Mouse (Mus musculus) hindbrain, embryonic 15.5 days (tissue): ENCODE results near the gene Sars2. TPM values are rescaled to one million over a fixed set of nuclear protein-coding genes. Genes with fewer than 3 reads are reported as not detected.

Experiments used
- ATAC-seq: fragments of 200-750 bp; cut with Nextera tagmentation; 2 replicates; pipeline ENCODE4 v1.8.0; 2017; ENCODE audit warnings: low read depth, moderate number of reproducible peaks, moderate TSS enrichment; ENCODE audit not compliant: low FRiP score
- H3K27ac ChIP-seq: fragments of 300-500 bp; sonication (generic); replicated peaks from 2 replicates; pipeline ENCODE4 v1.5.1; 2015; ENCODE audit warnings: mild to moderate bottlenecking, inconsistent platforms
- H3K27me3 ChIP-seq: fragments of 300-500 bp; sonication (generic); 2 replicates; pipeline ENCODE4 v1.6.1; 2015; ENCODE audit warnings: control low read depth, inconsistent platforms
- H3K36me3 ChIP-seq: fragments of 300-500 bp; sonication (generic); 2 replicates; pipeline ENCODE4 v1.6.1; 2015; ENCODE audit warnings: control low read depth, inconsistent platforms
- H3K4me1 ChIP-seq: fragments of 300-500 bp; sonication (generic); replicated peaks from 2 replicates; pipeline ENCODE4 v1.6.1; 2015; ENCODE audit warnings: control low read depth, inconsistent platforms
- H3K4me2 ChIP-seq: fragments of 300-500 bp; sonication (generic); 2 replicates; pipeline ENCODE4 v1.6.1; 2015; ENCODE audit warnings: moderate library complexity, mild to moderate bottlenecking, inconsistent platforms
- H3K4me3 ChIP-seq: fragments of 300-500 bp; sonication (generic); 2 replicates; pipeline ENCODE4 v1.5.1; 2015; ENCODE audit warnings: mild to moderate bottlenecking, inconsistent platforms
- H3K9ac ChIP-seq: fragments of 300-500 bp; sonication (generic); 2 replicates; pipeline ENCODE4 v1.6.1; 2015; ENCODE audit warnings: inconsistent platforms
- H3K9me3 ChIP-seq: fragments of 300-500 bp; sonication (generic); 2 replicates; pipeline ENCODE4 v1.6.1; 2016; ENCODE audit warnings: control low read depth, inconsistent platforms
- WGBS: fragments of 180-500 bp; shearing (Covaris S2); methylation state at CpG from one replicate; pipeline ENCODE4 v1.1.7; 2015; 5-methylcytosine and 5-hydroxymethylcytosine counted together
- polyA plus RNA-seq: library from polyadenylated mRNA; unstranded; fragments of >200 nt; fragmentation: Nextera tagmentation; extraction: Ambion mirVana; gene quantifications from 2 replicates; pipeline ENCODE4 v1.2.1, GENCODE M21; 2015

Sars2 gene
- polyA plus RNA-seq, 1 experiment from 2014 or later = 19.5 TPM

DNA sequence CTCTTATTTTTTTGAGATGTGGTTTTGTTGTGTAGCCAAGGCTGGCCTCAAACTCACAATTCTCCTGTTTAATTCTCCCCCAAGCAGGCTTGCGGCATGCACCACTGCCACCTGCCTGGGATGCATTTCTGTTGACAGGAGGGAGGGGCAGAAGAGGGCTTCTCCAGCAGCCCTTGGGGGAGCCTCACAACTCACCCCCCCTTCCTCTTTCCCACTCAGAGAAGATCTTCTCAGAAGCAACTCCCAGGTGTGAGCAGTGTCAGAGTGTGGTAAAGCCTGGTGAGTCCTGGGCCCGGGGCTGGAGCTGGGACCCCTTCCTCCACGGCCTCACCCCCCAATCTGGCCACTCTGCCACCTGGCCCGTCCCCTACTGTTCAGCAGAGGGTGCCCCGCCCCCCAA lies 43.4 kb downstream of the Sars2 start:
- H3K9ac ChIP-seq = no peak overlapping the region
- H3K4me2 ChIP-seq = no peak overlapping the region
- H3K4me1 ChIP-seq = peaks cover 3% of the 10 kb centered on the region; the same call in 1 of the 2 replicates
- no peaks in the 10 kb centered on the region for H3K9me3 ChIP-seq
- H3K27ac ChIP-seq = no peak overlapping the region
- ATAC-seq = no peak
- 81% methylated on average over 5 of the region's 5 CpGs for WGBS
- H3K4me3 ChIP-seq = no peak overlapping the region
- no peaks in the 10 kb centered on the region for H3K27me3 ChIP-seq
- peaks cover 21% of the 10 kb centered on the region; the same call in 1 of the 2 replicates for H3K36me3 ChIP-seq

DNA sequence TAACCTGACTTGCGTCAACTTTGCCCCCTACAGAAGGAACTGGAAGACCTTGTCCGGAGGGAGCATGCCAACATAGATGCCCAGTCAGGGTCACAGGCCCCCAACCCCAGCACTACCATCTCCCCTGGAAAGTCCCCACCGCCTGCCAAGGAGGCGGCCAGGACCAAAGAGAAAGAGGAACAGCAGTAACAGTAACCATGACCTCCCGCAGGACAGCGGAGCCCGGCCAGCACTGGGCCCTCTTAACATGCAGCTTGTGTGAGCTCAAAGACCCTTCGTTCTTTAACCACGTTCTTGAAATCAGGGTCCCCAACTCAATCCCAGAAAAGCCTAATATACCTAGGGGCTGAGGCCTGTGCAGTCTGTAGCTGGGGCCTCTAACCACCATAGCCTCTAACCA lies 46.1 kb downstream of the Sars2 start:
- no peaks in the 10 kb centered on the region for H3K9me3 ChIP-seq
- no peak overlapping the region for H3K27ac ChIP-seq
- H3K27me3 ChIP-seq = no peaks in the 10 kb centered on the region
- no peak overlapping the region for H3K4me2 ChIP-seq
- no peak for ATAC-seq
- 97% methylated on average over 9 of the region's 9 CpGs for WGBS
- no peak overlapping the region for H3K9ac ChIP-seq
- H3K36me3 ChIP-seq = peaks cover 21% of the 10 kb centered on the region; the same call in 1 of the 2 replicates
- H3K4me3 ChIP-seq = no peak overlapping the region
- no peaks in the 10 kb centered on the region for H3K4me1 ChIP-seq

DNA sequence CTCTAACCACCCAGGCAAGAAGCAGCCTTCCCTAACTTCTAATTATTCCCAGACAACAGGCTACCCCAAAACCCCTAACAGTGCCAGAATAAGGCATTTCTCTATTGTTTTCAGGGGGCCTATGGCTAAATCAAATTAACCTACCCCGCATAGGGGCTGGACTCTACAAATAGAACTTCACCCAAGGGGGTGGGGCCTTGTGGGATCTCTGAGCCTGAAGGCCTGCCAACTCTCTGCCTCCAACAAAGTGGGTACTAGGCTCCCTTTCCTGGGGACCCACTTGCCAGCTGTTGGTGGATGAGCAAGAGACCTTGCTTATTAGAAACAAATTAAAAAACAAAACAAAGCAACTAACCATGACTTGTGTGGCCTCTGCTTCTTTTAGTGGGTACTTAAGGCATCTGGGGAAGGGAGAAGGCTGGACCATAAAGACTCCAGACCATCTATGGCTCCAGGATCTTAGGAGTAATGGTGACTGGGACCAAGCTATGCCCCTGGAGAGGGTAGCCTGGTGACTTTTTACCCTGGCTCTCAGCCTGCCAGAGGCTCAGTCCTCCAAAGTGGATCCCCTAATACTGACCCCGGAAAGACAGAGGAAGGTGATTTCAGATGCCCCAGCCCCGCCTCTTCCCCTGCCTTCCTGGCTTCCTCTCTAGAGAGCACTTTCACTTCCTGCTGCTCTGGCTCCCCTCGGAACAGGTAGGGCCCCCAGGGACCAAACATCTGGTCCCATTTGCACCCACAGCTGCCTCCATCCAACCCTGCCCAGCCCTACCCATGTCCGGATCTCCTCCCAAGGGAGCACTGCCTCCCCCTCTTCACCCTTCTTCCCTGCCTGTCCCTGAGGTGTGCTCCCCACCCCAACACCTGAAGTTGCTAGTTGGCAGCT lies 46.8 kb downstream of the Sars2 start, which contains the start of gene Rinl:
TSS of gene Rinl (plus strand) at position 663 of the 889 bp plus-strand sequence.
- peaks cover 20% of the 10 kb centered on the region; the same call in 1 of the 2 replicates for H3K36me3 ChIP-seq
- H3K4me2 ChIP-seq = no peak within 1 kb of the TSS
- no peak within 1 kb of the TSS for H3K27ac ChIP-seq
- 73% methylated on average over 4 of the region's 5 CpGs for WGBS
- no peak within 1 kb of the TSS for H3K9ac ChIP-seq
- no peaks in the 10 kb centered on the region for H3K27me3 ChIP-seq
- no peak within 1 kb of the TSS for H3K4me3 ChIP-seq
- ATAC-seq = no peak
- no peaks in the 10 kb centered on the region for H3K4me1 ChIP-seq
- no peaks in the 10 kb centered on the region for H3K9me3 ChIP-seq

DNA sequence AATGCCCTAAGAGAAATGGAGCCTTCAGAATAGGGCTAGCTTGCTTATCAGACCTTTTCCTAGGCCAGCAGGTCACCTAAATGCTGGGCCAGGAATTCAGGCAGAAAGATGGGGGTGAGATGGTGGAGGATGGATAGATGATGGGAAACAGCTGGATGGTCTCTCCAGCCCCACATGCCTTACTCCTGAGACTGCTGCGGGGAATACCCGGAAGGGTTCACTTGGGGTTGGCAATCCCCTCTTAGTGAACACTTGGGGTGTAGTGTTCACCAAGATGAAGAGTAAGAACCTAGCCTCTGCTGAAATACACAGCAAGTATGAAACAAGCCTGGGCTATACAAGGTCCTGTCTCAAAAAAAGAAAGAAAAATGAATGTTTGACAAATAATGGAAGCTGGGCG lies 47.4 kb downstream of the Sars2 start:
- no peak for ATAC-seq
- H3K9me3 ChIP-seq = no peaks in the 10 kb centered on the region
- H3K9ac ChIP-seq = no peak overlapping the region
- whole genome bisulfite sequencing = 98% methylated on average over 3 of the region's 3 CpGs
- H3K4me2 ChIP-seq = no peak overlapping the region
- H3K4me1 ChIP-seq = no peaks in the 10 kb centered on the region
- H3K36me3 ChIP-seq = peaks cover 18% of the 10 kb centered on the region; the same call in 1 of the 2 replicates
- no peak overlapping the region for H3K27ac ChIP-seq
- H3K27me3 ChIP-seq = no peaks in the 10 kb centered on the region
- H3K4me3 ChIP-seq = no peak overlapping the region

DNA sequence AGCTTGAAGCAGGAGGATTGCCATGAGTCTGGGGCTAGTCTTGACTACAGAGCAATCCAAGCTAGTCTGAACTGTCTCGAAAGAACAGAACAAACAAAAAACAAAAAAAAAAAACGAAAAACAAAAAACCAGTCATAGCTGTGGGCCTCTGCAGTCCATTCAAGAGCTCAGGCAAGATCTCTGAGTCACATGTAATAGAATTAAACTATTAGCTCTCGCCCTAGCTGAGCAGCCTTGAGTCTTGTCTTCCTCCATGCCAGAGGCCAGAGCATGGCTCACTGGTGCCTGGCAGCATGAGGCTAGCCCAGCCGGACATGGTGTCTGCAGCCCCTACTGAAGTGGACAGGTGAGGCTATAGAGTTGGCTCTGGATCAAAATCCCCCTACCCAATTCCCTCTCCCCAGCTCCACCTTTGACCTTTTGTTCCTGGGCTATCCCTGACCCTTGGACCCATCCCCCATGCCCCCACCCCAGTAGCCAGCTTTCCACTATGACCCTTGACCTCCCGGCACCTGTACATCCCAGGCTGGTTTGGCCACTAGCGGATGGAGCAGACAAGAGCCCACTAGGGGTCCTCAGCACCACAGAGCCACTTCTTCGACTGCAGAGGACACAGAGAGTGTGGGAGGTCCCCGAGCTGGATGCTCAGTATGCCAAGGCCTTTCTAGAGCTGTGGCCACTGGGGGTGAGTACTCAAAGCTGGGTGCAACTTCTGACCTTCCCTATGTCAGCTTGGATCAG lies 48.4 kb downstream of the Sars2 start:
- H3K27ac ChIP-seq = no peak overlapping the region
- no peak overlapping the region for H3K9ac ChIP-seq
- no peaks in the 10 kb centered on the region for H3K9me3 ChIP-seq
- 56% methylated on average over 8 of the region's 8 CpGs for whole genome bisulfite sequencing
- H3K4me2 ChIP-seq = no peak overlapping the region
- no peaks in the 10 kb centered on the region for H3K27me3 ChIP-seq
- no peaks in the 10 kb centered on the region for H3K4me1 ChIP-seq
- ATAC-seq = no peak
- peaks cover 18% of the 10 kb centered on the region; the same call in 1 of the 2 replicates for H3K36me3 ChIP-seq
- no peak overlapping the region for H3K4me3 ChIP-seq

DNA sequence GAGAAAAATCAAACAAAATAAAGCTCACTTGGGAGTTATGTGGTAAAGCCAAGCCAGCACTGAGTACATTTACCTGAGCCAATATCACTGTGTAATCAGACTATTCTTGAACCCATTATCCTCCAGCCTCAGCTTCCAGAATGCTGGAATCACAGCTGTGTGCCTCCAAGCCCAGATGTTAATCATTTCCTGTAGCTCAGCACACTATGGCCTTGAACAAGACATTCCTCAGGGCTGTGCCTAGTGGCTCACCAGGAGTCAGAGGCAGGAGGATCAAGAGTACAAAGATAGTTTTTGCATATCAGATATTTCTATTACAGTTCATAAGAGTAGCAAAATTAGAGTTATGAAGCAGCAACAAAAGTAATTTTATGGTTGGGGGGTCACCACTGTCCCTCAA lies 49.9 kb downstream of the Sars2 start:
- Histone ChIP-seq H3K4me2 (no peak overlapping the region), H3K27ac (no peak overlapping the region), H3K9me3 (no peaks in the 10 kb centered on the region), H3K27me3 (no peaks in the 10 kb centered on the region), H3K4me1 (peaks cover 4% of the 10 kb centered on the region; the same call in 1 of the 2 replicates), H3K36me3 (peaks cover 8% of the 10 kb centered on the region; the same call in 1 of the 2 replicates), H3K9ac (no peak overlapping the region), H3K4me3 (no peak overlapping the region)
- ATAC-seq = no peak

DNA sequence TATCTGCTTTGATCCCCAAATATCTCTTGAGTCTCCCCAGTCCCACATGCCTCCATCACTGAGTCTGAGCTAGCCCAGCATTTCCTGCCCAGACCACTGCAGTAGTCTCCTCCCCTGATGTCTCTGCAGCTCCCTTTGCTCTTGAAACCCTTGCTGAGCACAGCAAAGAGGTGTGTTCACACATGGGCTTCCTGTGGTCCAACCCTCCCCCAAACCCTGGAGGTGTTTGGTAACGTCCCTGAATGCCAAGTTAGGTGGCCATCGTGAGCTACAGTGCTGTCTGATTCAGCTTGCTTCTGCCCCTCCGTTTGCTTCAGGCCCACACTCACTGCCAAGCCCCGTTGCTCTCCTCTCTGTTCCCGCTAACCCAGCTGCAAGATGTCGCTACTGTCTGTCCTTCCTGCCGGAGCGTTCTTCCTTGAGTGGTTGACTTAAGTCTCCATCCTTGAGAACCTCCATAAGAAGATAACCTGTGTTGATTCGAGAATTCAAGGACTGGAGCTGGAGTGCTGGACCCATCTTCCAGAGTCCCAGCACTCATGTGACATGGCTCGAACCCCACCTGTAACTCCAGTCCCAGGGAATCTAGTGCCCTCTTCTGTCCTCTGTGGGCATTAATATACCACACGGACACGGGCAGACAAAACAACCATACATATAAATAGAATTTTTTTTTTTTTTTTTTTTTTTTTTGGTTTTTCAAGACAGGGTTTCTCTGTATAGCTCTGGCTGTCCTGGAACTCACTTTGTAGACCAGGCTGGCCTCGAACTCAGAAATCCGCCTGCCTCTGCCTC lies 50.8 kb downstream of the Sars2 start:
- Histone ChIP-seq H3K9me3 (no peaks in the 10 kb centered on the region), H3K9ac (no peak overlapping the region), H3K27me3 (no peaks in the 10 kb centered on the region), H3K36me3 (0 out of 2 replicates have a peak, but pooled peaks cover 4% of the 10 kb centered on the region), H3K27ac (no peak overlapping the region), H3K4me2 (no peak overlapping the region), H3K4me1 (peaks cover 6% of the 10 kb centered on the region; the same call in 1 of the 2 replicates), H3K4me3 (no peak overlapping the region)
- no peak for ATAC-seq
- WGBS = 88% methylated on average over 14 of the region's 14 CpGs

DNA sequence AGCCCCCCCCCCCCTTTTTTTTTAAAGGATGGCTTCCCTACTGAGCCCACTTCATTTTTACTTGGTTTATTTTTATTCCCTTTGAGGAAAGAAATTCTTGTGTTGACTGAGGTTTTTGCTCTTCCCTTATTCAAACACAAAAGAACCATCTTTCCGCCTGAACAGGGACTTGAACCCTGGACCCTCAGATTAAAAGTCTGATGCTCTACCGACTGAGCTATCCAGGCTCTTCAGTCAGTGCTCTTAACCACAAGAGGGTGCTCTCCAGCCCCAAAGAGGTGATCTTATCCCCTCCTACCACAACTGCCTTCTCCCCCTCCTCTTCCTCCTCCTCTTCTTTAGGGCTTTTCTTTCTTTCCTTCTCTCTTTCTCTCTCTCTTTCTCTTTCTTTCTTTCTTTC lies 52.0 kb downstream of the Sars2 start:
- 41% methylated on average over 2 of the region's 2 CpGs for WGBS
- Histone ChIP-seq H3K4me2 (no peak overlapping the region), H3K4me3 (no peak overlapping the region), H3K27me3 (no peaks in the 10 kb centered on the region), H3K4me1 (peaks cover 6% of the 10 kb centered on the region; the same call in 1 of the 2 replicates), H3K27ac (no peak overlapping the region), H3K9me3 (no peaks in the 10 kb centered on the region), H3K36me3 (no peaks in the 10 kb centered on the region), H3K9ac (no peak overlapping the region)
- no peak for ATAC-seq

DNA sequence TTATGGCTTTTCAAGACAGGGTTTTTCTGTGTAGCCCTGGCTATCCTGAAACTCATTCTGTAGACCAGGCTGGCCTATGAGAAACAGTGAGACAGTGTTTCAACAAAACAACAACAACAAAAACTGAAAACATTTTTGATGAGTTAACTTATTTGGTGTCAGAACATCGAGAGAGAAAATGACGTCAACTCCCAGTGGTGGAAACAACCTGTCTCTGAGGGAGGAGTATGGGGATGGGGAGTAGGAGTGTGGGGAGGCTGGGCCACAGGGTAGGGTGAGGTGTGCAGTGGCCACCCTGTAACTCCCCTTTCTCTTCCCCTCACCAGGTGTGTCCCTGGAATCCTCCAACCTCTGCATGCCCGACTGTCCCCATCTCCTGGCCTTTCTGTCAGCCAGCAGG lies 52.7 kb downstream of the Sars2 start:
- Histone ChIP-seq H3K4me1 (peaks cover 6% of the 10 kb centered on the region; the same call in 1 of the 2 replicates), H3K4me2 (no peak overlapping the region), H3K27ac (no peak overlapping the region), H3K9ac (no peak overlapping the region), H3K9me3 (no peaks in the 10 kb centered on the region), H3K27me3 (no peaks in the 10 kb centered on the region), H3K4me3 (no peak overlapping the region), H3K36me3 (no peaks in the 10 kb centered on the region)
- WGBS = 84% methylated on average over 3 of the region's 3 CpGs
- no peak for ATAC-seq

DNA sequence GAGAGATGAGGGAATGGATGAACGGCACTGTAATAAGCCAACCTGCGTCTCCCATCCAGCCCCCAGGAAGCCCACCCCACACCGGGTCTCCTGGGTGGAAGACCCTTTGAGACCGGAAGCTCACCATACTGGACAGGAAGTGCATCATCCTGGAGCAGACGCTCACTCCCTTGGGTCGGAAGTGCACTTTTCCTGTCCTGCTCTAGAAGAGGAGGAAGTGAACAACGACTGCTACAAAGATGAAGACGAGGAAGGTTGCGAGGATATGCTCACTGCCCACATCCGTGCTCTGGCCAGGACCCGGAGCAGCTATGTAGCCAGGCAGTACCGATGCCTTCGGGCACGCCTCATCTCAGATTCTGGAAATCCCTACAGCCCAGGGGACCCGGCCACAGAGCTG lies 54.0 kb downstream of the Sars2 start:
- no peak for ATAC-seq
- 84% methylated on average over 15 of the region's 15 CpGs for WGBS

DNA sequence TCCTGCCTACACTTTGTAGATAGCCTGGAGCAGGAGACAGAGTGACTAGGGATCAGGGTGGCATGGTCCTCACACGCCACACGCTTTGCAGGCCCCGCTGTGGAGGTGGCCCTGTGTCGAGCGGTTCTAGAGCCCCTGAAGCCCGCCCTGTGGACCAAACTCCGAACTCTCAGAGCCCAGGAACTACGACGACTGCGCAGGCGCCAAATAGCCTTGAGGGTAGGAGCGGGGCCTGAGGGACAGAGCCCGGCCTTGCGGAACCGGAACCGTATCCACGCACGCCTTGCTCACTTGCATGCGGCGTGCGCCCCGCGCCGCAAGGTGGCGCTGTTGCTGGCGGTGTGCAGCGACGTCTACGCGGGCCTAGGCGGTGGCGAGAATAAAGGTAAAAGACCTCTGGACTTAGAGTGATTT lies 54.8 kb downstream of the Sars2 start:
- Histone ChIP-seq H3K9ac (peak overlapping the region; percentile 17; the same call in 1 of the 2 replicates), H3K36me3 (no peaks in the 10 kb centered on the region), H3K4me1 (peaks cover 6% of the 10 kb centered on the region; the same call in 1 of the 2 replicates), H3K27me3 (no peaks in the 10 kb centered on the region), H3K9me3 (no peaks in the 10 kb centered on the region), H3K4me3 (peak overlapping the region; percentile 8), H3K4me2 (peak overlapping the region; percentile 47), H3K27ac (no peak overlapping the region)
- peak; percentile 73 for ATAC-seq
- 11% methylated on average over 32 of the region's 32 CpGs for WGBS

More for the DNA sequence above, 54.0 kb downstream of the Sars2 start:
- Histone ChIP-seq H3K4me3 (peak overlapping the region; percentile 8; the same call in 1 of the 2 replicates), H3K27me3 (no peaks in the 10 kb centered on the region), H3K27ac (no peak overlapping the region), H3K9me3 (no peaks in the 10 kb centered on the region), H3K4me2 (peak overlapping the region; percentile 47), H3K9ac (no peak overlapping the region), H3K36me3 (no peaks in the 10 kb centered on the region), H3K4me1 (peaks cover 6% of the 10 kb centered on the region; the same call in 1 of the 2 replicates)
